Mouse (Mus musculus) myocyte (in vitro differentiated cells): ENCODE measurements around the gene Cd151. TPM values are rescaled to one million over a fixed set of nuclear protein-coding genes. Genes with fewer than 3 reads are reported as not detected.

ENCODE experiments used
- H3K27me3 ChIP-seq: one replicate; pipeline ENCODE4 v1.6.1; 2011; ENCODE audit not compliant: control insufficient read depth, insufficient read depth, insufficient read length
- H3K36me3 ChIP-seq: one replicate; pipeline ENCODE4 v1.6.1; 2011; ENCODE audit not compliant: control insufficient read depth, insufficient read depth
- H3K4me2 ChIP-seq: one replicate; pipeline ENCODE4 v1.6.1; 2011; ENCODE audit warnings: low read depth, control low read depth
- H3K4me3 ChIP-seq: one replicate; pipeline ENCODE4 v1.5.1; 2011; ENCODE audit warnings: mild to moderate bottlenecking, control low read depth, moderate library complexity
- H3K79me2 ChIP-seq: one replicate; pipeline ENCODE4 v1.6.1; 2011; ENCODE audit not compliant: control insufficient read depth, insufficient read depth
- H3ac ChIP-seq: one replicate; pipeline ENCODE4 v1.6.1; 2011; ENCODE audit not compliant: control insufficient read depth, insufficient read length
- CEBPB ChIP-seq: IDR thresholded peaks from 2 replicates; pipeline ENCODE4 v1.6.1; 2011; ENCODE audit warnings: mild to moderate bottlenecking, moderate library complexity; ENCODE audit not compliant: poor library complexity, insufficient read depth, severe bottlenecking
- E2F4 ChIP-seq: IDR thresholded peaks from one replicate; pipeline ENCODE4 v1.6.1; 2011; ENCODE audit warnings: mild to moderate bottlenecking, control low read depth, moderate library complexity; ENCODE audit not compliant: insufficient read depth
- MAX ChIP-seq: IDR thresholded peaks from one replicate; pipeline ENCODE4 v1.6.1; 2011; ENCODE audit warnings: low read depth, mild to moderate bottlenecking, control low read depth
- MYOD1 ChIP-seq, 3 experiments: IDR thresholded peaks; one replicate each; pipeline ENCODE4 v1.6.1; 2011; ENCODE audit warnings: control low read depth in 2 of 3, low read depth in 2 of 3, mild to moderate bottlenecking in 2 of 3, moderate library complexity in 1 of 3; ENCODE audit not compliant: insufficient read length in 2 of 3, control insufficient read depth in 1 of 3
- MYOG ChIP-seq, 3 experiments: IDR thresholded peaks; one replicate each; pipeline ENCODE4 v1.6.1; 2011; ENCODE audit warnings: control low read depth in 2 of 3, low read depth in 2 of 3, mild to moderate bottlenecking in 2 of 3; ENCODE audit not compliant: insufficient read length in 2 of 3, control insufficient read depth in 1 of 3, insufficient read depth in 1 of 3
- POLR2A ChIP-seq: IDR thresholded peaks from one replicate; pipeline ENCODE4 v1.6.1; 2011; ENCODE audit warnings: low read depth, mild to moderate bottlenecking, control low read depth, moderate library complexity; ENCODE audit not compliant: insufficient read length
- POLR2AphosphoS2 ChIP-seq: IDR thresholded peaks from one replicate; pipeline ENCODE4 v1.6.1; 2011; ENCODE audit warnings: low read depth, control low read depth; ENCODE audit not compliant: insufficient read length
- REST ChIP-seq: IDR thresholded peaks from one replicate; pipeline ENCODE4 v1.6.1; 2011; ENCODE audit warnings: mild to moderate bottlenecking, control low read depth, moderate library complexity; ENCODE audit not compliant: insufficient read depth, insufficient read length
- SRF ChIP-seq: IDR thresholded peaks from one replicate; pipeline ENCODE4 v1.6.1; 2011; ENCODE audit warnings: low read depth; ENCODE audit not compliant: control insufficient read depth, insufficient read length
- TCF12 ChIP-seq: IDR thresholded peaks from one replicate; pipeline ENCODE4 v1.6.1; 2011; ENCODE audit warnings: mild to moderate bottlenecking, control low read depth; ENCODE audit not compliant: poor library complexity, insufficient read depth, severe bottlenecking
- TCF3 ChIP-seq: IDR thresholded peaks from one replicate; pipeline ENCODE4 v1.6.1; 2011; ENCODE audit warnings: low read depth, control low read depth; ENCODE audit not compliant: insufficient read length
- USF1 ChIP-seq: IDR thresholded peaks from one replicate; pipeline ENCODE4 v1.6.1; 2011; ENCODE audit warnings: low read depth, mild to moderate bottlenecking, control low read depth, moderate library complexity
- polyA plus RNA-seq: library from polyadenylated mRNA; unstranded; fragments of >200 nt; fragmentation: generic; extraction: Trizol; gene quantifications from one replicate; pipeline ENCODE4 v1.2.1, GENCODE M21; 2012; ENCODE audit warnings: missing spikeins

Gene Cd151
- polyA plus RNA-seq, 1 experiment, result 267 TPM

DNA sequence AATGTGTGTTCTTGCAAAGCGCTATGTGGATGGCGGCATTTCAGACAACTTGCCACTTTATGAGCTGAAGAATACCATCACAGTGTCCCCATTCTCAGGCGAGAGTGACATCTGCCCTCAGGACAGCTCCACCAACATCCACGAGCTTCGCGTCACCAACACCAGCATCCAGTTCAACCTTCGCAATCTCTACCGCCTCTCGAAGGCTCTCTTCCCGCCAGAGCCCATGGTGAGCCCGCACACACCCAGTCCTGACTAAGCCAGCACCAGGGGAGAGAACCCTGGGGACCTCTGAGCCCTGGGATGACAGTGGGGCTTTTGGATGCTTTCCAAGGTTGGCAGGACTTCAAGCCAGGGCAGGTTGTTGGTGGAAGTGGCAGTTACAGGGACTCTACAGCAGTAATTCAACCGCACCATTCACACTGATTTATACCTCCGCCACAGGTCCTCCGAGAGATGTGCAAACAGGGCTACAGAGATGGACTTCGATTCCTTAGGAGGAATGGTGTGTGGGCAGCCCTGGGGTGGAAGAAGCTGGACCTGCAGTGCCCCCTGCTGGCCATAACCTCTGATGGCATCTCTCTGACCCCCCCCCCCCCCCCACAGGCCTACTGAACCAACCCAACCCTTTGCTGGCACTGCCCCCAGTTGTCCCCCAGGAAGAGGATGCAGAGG is 9.1 kb upstream of the Cd151 start:
- TF ChIP-seq TCF12, result no peak
- no peak for TF ChIP-seq USF1
- no peak for TF ChIP-seq SRF
- no peak for TF ChIP-seq MAX
- TF ChIP-seq MYOD1 (IDR thresholded peaks at IDR 0.05; ENCODE audit: control insufficient read depth in 1 of 3, insufficient read length in 2 of 3, low read depth in 2 of 3), result no peak
- TF ChIP-seq CEBPB, result no peak
- TF ChIP-seq E2F4, result no peak
- TF ChIP-seq POLR2A, result no peak
- TF ChIP-seq REST, result no peak
- no peak for TF ChIP-seq TCF3
- no peak for TF ChIP-seq MYOG (IDR thresholded peaks at IDR 0.05; ENCODE audit: control insufficient read depth in 1 of 3, insufficient read depth in 1 of 3, insufficient read length in 2 of 3, low read depth in 2 of 3)
- TF ChIP-seq POLR2AphosphoS2, result no peak
- Histone ChIP-seq H3ac (no peak overlapping the region), H3K36me3 (no peaks in the 10 kb centered on the region), H3K27me3 (no peaks in the 10 kb centered on the region), H3K4me2 (no peak overlapping the region), H3K79me2 (no peaks in the 10 kb centered on the region), H3K4me3 (no peak overlapping the region)

- Histone ChIP-seq H3ac (no peak overlapping the region), H3K79me2 (no peaks in the 10 kb centered on the region), H3K4me3 (no peak overlapping the region), H3K36me3 (no peaks in the 10 kb centered on the region), H3K4me2 (no peak overlapping the region), H3K27me3 (no peaks in the 10 kb centered on the region)
- TF ChIP-seq USF1 (no peak), MYOG (IDR thresholded peaks at IDR 0.05; ENCODE audit: control insufficient read depth in 1 of 3, insufficient read depth in 1 of 3, insufficient read length in 2 of 3, low read depth in 2 of 3) (no peak), MAX (no peak), CEBPB (no peak), TCF12 (no peak), MYOD1 (IDR thresholded peaks at IDR 0.05; ENCODE audit: control insufficient read depth in 1 of 3, insufficient read length in 2 of 3, low read depth in 2 of 3) (no peak), SRF (no peak), TCF3 (no peak), POLR2AphosphoS2 (no peak), E2F4 (no peak), POLR2A (no peak), REST (no peak)
These were observed 8.5 kb upstream of the Cd151 start for GRCm38 (mm10) chr7:141458661-141459060.

DNA sequence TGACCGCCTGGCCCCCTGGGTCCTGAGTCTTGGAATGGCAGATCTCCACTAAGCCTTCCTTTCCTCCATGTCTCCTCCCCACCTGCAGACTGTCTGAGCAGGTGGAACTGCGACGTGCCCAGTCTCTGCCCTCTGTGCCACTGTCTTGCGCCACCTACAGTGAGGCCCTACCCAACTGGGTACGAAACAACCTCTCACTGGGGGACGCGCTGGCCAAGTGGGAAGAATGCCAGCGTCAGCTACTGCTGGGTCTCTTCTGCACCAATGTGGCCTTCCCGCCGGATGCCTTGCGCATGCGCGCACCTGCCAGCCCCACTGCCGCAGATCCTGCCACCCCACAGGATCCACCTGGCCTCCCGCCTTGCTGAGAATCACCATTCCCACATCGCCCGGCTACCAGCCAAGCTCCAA is 7.9 kb upstream of the Cd151 start:
- Histone ChIP-seq H3K36me3 (no peaks in the 10 kb centered on the region), H3ac (no peak overlapping the region), H3K27me3 (no peaks in the 10 kb centered on the region), H3K4me2 (no peak overlapping the region), H3K4me3 (no peak overlapping the region), H3K79me2 (no peaks in the 10 kb centered on the region)
- peak; percentile 16 for TF ChIP-seq POLR2A
- no peak for TF ChIP-seq MAX
- no peak for TF ChIP-seq USF1

DNA sequence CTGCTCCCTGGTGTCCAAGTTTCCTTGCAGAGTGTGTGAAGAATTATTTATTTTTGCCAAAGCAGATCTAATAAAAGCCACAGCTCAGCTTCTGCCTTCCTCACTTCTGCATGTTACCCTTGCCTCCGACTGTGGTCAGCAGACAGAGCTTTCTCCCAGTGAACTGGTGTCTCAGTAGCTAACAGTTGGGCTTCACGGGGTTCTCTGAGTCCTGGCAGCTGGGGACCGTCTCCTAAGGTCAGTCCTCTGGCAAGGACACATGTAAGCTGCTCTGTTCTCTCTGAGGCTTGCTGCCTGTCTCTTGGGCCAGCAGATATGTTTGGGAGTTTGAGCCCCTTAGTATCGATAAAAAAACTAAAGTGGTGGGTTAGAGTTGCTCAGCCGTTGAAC is 7.2 kb upstream of the Cd151 start:
- no peak overlapping the region for H3K4me3 ChIP-seq
- TF ChIP-seq REST, result no peak
- no peaks in the 10 kb centered on the region for H3K36me3 ChIP-seq
- no peak overlapping the region for H3K4me2 ChIP-seq
- H3K79me2 ChIP-seq, result no peaks in the 10 kb centered on the region
- no peak overlapping the region for H3ac ChIP-seq
- H3K27me3 ChIP-seq, result no peaks in the 10 kb centered on the region

GRCm38 (mm10) chr7:141460391-141461113 is 6.6 kb upstream of the Cd151 start, which contains the start of gene Cracr2b:
Gene Cracr2b, plus strand, starts transcription at chr7:141461094.
- TF ChIP-seq CEBPB, result no peak
- no peak for TF ChIP-seq TCF12
- no peak for TF ChIP-seq E2F4
- TF ChIP-seq SRF, result no peak
- TF ChIP-seq MAX, result no peak
- Histone ChIP-seq H3K79me2 (no peaks in the 10 kb centered on the region), H3K36me3 (no peaks in the 10 kb centered on the region), H3K4me3 (no peak within 1 kb of the TSS), H3K4me2 (peak within 1 kb of the TSS; percentile 12), H3ac (no peak within 1 kb of the TSS), H3K27me3 (no peaks in the 10 kb centered on the region)
